Mouse (Mus musculus) left cerebral cortex, adult 11 months (tissue): ENCODE results near the gene Usb1.

Experiments
- DNase-seq: peaks from one replicate; pipeline ENCODE4 v3.0.0; 2022; ENCODE audit warnings: low spot score

The Usb1 gene

GRCm38 (mm10) chr8:95336363-95336762 lies 4.3 kb downstream of the Usb1 start:
- DNase-seq = no peak

- DNase-seq = no peak
Measured at GRCm38 (mm10) chr8:95341721-95342120, 9.6 kb downstream of the Usb1 start.

GRCm38 (mm10) chr8:95344668-95345067 lies 12.6 kb downstream of the Usb1 start:
- DNase-seq = no peak

GRCm38 (mm10) chr8:95346643-95347545 lies 14.8 kb downstream of the Usb1 start:
- DNase-seq = no peak

GRCm38 (mm10) chr8:95348356-95348755 lies 16.3 kb downstream of the Usb1 start:
- DNase-seq = no peak

GRCm38 (mm10) chr8:95348811-95349630 lies 16.9 kb downstream of the Usb1 start:
- no peak for DNase-seq

GRCm38 (mm10) chr8:95351461-95351860 lies 19.4 kb downstream of the Usb1 start:
- no peak for DNase-seq

GRCm38 (mm10) chr8:95352151-95352870 lies 20.2 kb downstream of the Usb1 start, which contains the start of gene Mmp15:
Gene Mmp15, plus strand, starts transcription at chr8:95352268.
- DNase-seq = no peak

GRCm38 (mm10) chr8:95352871-95353866 lies 21.1 kb downstream of the Usb1 start:
- no peak for DNase-seq

GRCm38 (mm10) chr8:95354606-95355005 lies 22.5 kb downstream of the Usb1 start:
- no peak for DNase-seq

GRCm38 (mm10) chr8:95358550-95359411 lies 26.7 kb downstream of the Usb1 start:
- no peak for DNase-seq

- DNase-seq = no peak
Measured at GRCm38 (mm10) chr8:95360181-95361015, 28.3 kb downstream of the Usb1 start.

GRCm38 (mm10) chr8:95361016-95361341 lies 28.9 kb downstream of the Usb1 start:
- DNase-seq = no peak

GRCm38 (mm10) chr8:95362272-95362671 lies 30.2 kb downstream of the Usb1 start:
- no peak for DNase-seq

GRCm38 (mm10) chr8:95363849-95364248 lies 31.8 kb downstream of the Usb1 start:
- no peak for DNase-seq

- DNase-seq = no peak
Measured at GRCm38 (mm10) chr8:95369581-95370326, 37.7 kb downstream of the Usb1 start.

- no peak for DNase-seq
Measured at GRCm38 (mm10) chr8:95373389-95374002, 41.4 kb downstream of the Usb1 start.

- DNase-seq = no peak
Measured at GRCm38 (mm10) chr8:95374429-95374828, 42.3 kb downstream of the Usb1 start.
